Mouse (Mus musculus) myocyte (in vitro differentiated cells): ENCODE results near the gene Stat5b. TPM values are rescaled to one million over a fixed set of nuclear protein-coding genes. Genes with fewer than 3 reads are reported as not detected.

Experiments used
- H3K27me3 ChIP-seq: one replicate; pipeline ENCODE4 v1.6.1; 2011; ENCODE audit not compliant: control insufficient read depth, insufficient read depth, insufficient read length
- H3K36me3 ChIP-seq: one replicate; pipeline ENCODE4 v1.6.1; 2011; ENCODE audit not compliant: control insufficient read depth, insufficient read depth
- H3K4me2 ChIP-seq: one replicate; pipeline ENCODE4 v1.6.1; 2011; ENCODE audit warnings: low read depth, control low read depth
- H3K4me3 ChIP-seq: one replicate; pipeline ENCODE4 v1.5.1; 2011; ENCODE audit warnings: mild to moderate bottlenecking, control low read depth, moderate library complexity
- H3K79me2 ChIP-seq: one replicate; pipeline ENCODE4 v1.6.1; 2011; ENCODE audit not compliant: control insufficient read depth, insufficient read depth
- H3ac ChIP-seq: one replicate; pipeline ENCODE4 v1.6.1; 2011; ENCODE audit not compliant: control insufficient read depth, insufficient read length
- CEBPB ChIP-seq: IDR thresholded peaks from 2 replicates; pipeline ENCODE4 v1.6.1; 2011; ENCODE audit warnings: mild to moderate bottlenecking, moderate library complexity; ENCODE audit not compliant: poor library complexity, insufficient read depth, severe bottlenecking
- E2F4 ChIP-seq: IDR thresholded peaks from one replicate; pipeline ENCODE4 v1.6.1; 2011; ENCODE audit warnings: mild to moderate bottlenecking, control low read depth, moderate library complexity; ENCODE audit not compliant: insufficient read depth
- MAX ChIP-seq: IDR thresholded peaks from one replicate; pipeline ENCODE4 v1.6.1; 2011; ENCODE audit warnings: low read depth, mild to moderate bottlenecking, control low read depth
- MYOD1 ChIP-seq, 3 experiments: IDR thresholded peaks; one replicate each; pipeline ENCODE4 v1.6.1; 2011; ENCODE audit warnings: control low read depth in 2 of 3, low read depth in 2 of 3, mild to moderate bottlenecking in 2 of 3, moderate library complexity in 1 of 3; ENCODE audit not compliant: insufficient read length in 2 of 3, control insufficient read depth in 1 of 3
- MYOG ChIP-seq, 3 experiments: IDR thresholded peaks; one replicate each; pipeline ENCODE4 v1.6.1; 2011; ENCODE audit warnings: control low read depth in 2 of 3, low read depth in 2 of 3, mild to moderate bottlenecking in 2 of 3; ENCODE audit not compliant: insufficient read length in 2 of 3, control insufficient read depth in 1 of 3, insufficient read depth in 1 of 3
- POLR2A ChIP-seq: IDR thresholded peaks from one replicate; pipeline ENCODE4 v1.6.1; 2011; ENCODE audit warnings: low read depth, mild to moderate bottlenecking, control low read depth, moderate library complexity; ENCODE audit not compliant: insufficient read length
- POLR2AphosphoS2 ChIP-seq: IDR thresholded peaks from one replicate; pipeline ENCODE4 v1.6.1; 2011; ENCODE audit warnings: low read depth, control low read depth; ENCODE audit not compliant: insufficient read length
- REST ChIP-seq: IDR thresholded peaks from one replicate; pipeline ENCODE4 v1.6.1; 2011; ENCODE audit warnings: mild to moderate bottlenecking, control low read depth, moderate library complexity; ENCODE audit not compliant: insufficient read depth, insufficient read length
- SRF ChIP-seq: IDR thresholded peaks from one replicate; pipeline ENCODE4 v1.6.1; 2011; ENCODE audit warnings: low read depth; ENCODE audit not compliant: control insufficient read depth, insufficient read length
- TCF12 ChIP-seq: IDR thresholded peaks from one replicate; pipeline ENCODE4 v1.6.1; 2011; ENCODE audit warnings: mild to moderate bottlenecking, control low read depth; ENCODE audit not compliant: poor library complexity, insufficient read depth, severe bottlenecking
- TCF3 ChIP-seq: IDR thresholded peaks from one replicate; pipeline ENCODE4 v1.6.1; 2011; ENCODE audit warnings: low read depth, control low read depth; ENCODE audit not compliant: insufficient read length
- USF1 ChIP-seq: IDR thresholded peaks from one replicate; pipeline ENCODE4 v1.6.1; 2011; ENCODE audit warnings: low read depth, mild to moderate bottlenecking, control low read depth, moderate library complexity
- polyA plus RNA-seq: library from polyadenylated mRNA; unstranded; fragments of >200 nt; fragmentation: generic; extraction: Trizol; gene quantifications from one replicate; pipeline ENCODE4 v1.2.1, GENCODE M21; 2012; ENCODE audit warnings: missing spikeins

Stat5b gene
- polyA plus RNA-seq, 1 experiment: 12.0 TPM

DNA sequence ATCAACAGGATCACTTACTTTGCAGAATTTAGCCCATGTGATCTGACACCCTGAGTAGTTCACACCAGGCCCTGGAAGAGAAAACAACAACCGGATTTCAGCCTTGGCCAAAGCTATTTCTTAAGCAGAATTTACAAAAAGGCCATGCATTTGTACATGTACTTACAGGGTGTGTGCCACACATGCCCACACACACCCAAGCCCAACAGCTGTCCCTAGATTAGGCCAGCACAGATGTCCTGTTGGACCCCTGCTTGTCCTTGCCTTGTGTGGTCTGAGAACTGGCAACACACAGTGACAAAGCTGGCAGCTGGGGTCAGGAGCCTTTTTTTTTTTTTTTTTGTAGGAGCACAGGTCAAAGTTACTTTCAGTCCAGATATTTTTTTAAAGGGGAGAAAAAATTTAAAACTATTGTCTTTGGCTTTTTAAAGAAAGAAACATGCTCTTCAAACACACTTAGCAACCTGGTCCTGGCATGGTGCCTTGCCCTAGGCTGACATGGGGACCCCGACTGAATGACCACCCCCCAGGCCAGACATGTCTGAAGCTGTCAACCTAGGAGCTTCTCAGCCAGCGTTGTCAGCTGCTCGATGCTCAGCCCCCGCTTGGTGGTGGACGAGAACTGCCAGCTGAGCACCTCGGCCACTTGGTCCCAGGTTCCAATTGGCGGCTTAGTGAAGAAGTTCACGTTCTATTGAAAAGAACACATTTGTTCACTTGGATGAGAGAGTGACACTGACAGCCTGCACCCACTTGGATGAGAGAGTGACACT lies 43.8 kb upstream of the Stat5b start:
- no peaks in the 10 kb centered on the region for H3K27me3 ChIP-seq
- peaks cover 66% of the 10 kb centered on the region for H3K36me3 ChIP-seq
- H3ac ChIP-seq: no peak overlapping the region
- no peaks in the 10 kb centered on the region for H3K79me2 ChIP-seq
- peak; percentile 43 for TF ChIP-seq SRF
- no peak for TF ChIP-seq REST
- TF ChIP-seq POLR2AphosphoS2: no peak
- peak; percentile 93 to 98 (median 98) for TF ChIP-seq MYOG (IDR thresholded peaks at IDR 0.05; ENCODE audit: control insufficient read depth in 1 of 3, insufficient read depth in 1 of 3, insufficient read length in 2 of 3, low read depth in 2 of 3)
- TF ChIP-seq MYOD1 (IDR thresholded peaks at IDR 0.05; ENCODE audit: control insufficient read depth in 1 of 3, insufficient read length in 2 of 3, low read depth in 2 of 3): peak; percentile 56 to 97 (median 96)
- peak; percentile 93 for TF ChIP-seq TCF3
- TF ChIP-seq TCF12: peak; percentile 95
- H3K4me3 ChIP-seq: no peak overlapping the region
- peak overlapping the region; percentile 50 for H3K4me2 ChIP-seq

DNA sequence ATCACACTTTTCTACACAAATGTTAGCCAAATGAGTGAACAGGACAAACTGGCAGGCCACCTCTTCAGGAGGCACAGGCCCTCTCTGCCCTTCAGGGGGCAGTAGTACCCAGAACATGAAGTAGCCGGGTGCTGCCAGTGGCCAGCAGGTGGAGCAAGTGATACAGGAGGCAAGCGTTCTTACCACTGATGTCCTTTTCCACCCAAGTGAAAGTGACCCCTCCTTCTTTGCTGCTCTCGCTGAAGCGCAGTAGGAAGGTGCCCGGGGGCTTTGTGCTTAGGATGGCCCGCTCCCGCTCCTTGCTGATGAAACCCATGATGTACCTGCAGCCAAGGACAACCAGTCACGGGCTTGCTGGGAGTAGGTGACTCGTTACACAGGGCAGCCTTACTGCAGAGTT lies 43.0 kb upstream of the Stat5b start:
- TF ChIP-seq MYOG (IDR thresholded peaks at IDR 0.05; ENCODE audit: control insufficient read depth in 1 of 3, insufficient read depth in 1 of 3, insufficient read length in 2 of 3, low read depth in 2 of 3) (peak in 1 of 3 experiments; percentile 8), POLR2A (no peak), POLR2AphosphoS2 (peak; percentile 44)
- no peaks in the 10 kb centered on the region for H3K27me3 ChIP-seq
- peak overlapping the region; percentile 50 for H3K4me2 ChIP-seq
- H3ac ChIP-seq: no peak overlapping the region
- H3K36me3 ChIP-seq: peaks cover 63% of the 10 kb centered on the region
- H3K4me3 ChIP-seq: no peak overlapping the region
- no peaks in the 10 kb centered on the region for H3K79me2 ChIP-seq

DNA sequence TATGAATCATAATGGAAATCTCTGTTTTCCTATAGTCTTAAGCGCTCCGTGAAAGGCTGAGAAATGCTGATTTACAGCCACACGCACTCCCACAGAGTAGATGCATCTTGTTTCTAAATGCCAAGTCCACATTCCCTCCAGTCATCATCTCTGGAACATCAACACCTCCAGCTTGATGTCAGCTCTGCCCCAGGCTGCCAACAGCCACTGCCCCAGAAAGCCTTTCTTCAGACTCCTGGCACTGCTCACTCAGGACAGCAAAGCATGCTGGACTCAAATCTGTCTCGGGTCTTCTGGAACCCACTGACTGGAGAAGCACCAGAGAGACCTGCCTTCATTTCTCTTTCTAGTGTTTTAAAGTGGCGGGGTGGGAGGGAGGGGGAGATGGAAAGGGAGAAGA lies 41.9 kb upstream of the Stat5b start:
- Histone ChIP-seq H3K36me3 (peaks cover 54% of the 10 kb centered on the region), H3K79me2 (no peaks in the 10 kb centered on the region), H3ac (no peak overlapping the region), H3K4me3 (no peak overlapping the region), H3K27me3 (no peaks in the 10 kb centered on the region), H3K4me2 (no peak overlapping the region)
- no peak for TF ChIP-seq MAX

DNA sequence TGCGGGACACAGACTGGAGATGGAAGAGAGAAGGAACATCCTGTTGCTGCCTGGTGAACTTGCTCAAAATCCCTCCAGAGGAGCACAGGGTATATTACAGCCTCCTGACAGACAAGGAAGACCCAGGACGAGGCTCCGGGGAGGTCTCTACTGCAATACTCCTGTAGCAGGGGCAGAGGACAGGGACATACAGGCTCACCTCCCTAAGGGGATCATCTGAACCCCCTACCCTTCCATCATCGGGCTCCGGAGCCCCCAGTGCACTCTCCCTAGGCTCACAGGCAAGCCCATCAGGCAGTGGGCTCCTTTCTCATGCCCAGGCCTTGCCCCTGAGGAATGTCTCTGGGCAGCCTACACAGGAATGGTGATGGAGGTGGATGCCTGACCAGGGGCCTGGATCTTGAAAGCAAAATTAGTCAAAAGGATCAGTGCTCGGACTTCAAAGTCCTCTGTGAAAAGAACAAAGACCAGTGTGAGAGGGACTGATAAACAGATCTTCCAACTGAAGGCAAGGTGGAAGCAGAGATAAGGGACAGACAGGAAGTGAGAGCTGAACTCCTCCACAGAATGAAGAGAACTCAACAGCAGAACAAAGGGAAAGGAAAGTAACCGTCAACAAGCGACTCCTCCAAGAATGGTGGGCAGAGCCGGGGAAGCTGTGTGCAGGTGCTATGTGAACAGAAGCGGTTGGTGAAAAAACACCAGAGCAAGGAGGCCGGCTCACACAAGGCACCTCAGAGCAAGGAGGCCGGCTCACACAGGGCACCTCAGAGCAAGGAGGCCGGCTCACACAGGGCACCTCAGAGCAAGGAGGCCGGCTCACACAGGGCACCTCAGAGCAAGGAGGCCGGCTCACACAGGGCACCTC lies 41.0 kb upstream of the Stat5b start:
- H3K4me3 ChIP-seq: no peak overlapping the region
- peaks cover 50% of the 10 kb centered on the region for H3K36me3 ChIP-seq
- H3ac ChIP-seq: no peak overlapping the region
- no peak overlapping the region for H3K4me2 ChIP-seq
- TF ChIP-seq MYOG (IDR thresholded peaks at IDR 0.05; ENCODE audit: control insufficient read depth in 1 of 3, insufficient read depth in 1 of 3, insufficient read length in 2 of 3, low read depth in 2 of 3) (no peak), CEBPB (no peak), POLR2AphosphoS2 (no peak), SRF (no peak), E2F4 (no peak), MAX (no peak), REST (no peak), TCF12 (no peak), MYOD1 (IDR thresholded peaks at IDR 0.05; ENCODE audit: control insufficient read depth in 1 of 3, insufficient read length in 2 of 3, low read depth in 2 of 3) (no peak), TCF3 (no peak)
- no peaks in the 10 kb centered on the region for H3K27me3 ChIP-seq
- no peaks in the 10 kb centered on the region for H3K79me2 ChIP-seq

DNA sequence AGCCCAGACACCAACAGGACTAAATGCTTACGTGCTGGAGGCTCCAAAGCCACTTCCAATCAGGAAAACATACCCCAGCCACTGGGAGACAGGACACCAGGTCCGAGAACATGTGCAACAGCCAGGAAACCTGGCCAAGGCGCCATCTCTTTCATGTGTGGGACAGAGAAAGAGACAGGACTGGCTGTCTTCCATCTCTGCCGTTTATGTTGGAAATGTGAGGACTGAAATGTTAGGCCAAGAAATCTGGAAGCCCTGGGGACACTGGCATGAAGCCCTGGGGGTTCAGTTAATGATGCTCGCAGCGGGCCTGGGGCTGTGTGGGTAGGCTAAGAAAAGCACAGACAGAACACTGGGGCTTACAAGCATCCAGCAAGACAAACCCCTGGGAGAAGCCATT lies 40.0 kb upstream of the Stat5b start:
- H3ac ChIP-seq: no peak overlapping the region
- peaks cover 42% of the 10 kb centered on the region for H3K36me3 ChIP-seq
- H3K27me3 ChIP-seq: no peaks in the 10 kb centered on the region
- no peak overlapping the region for H3K4me2 ChIP-seq
- H3K79me2 ChIP-seq: no peaks in the 10 kb centered on the region
- no peak overlapping the region for H3K4me3 ChIP-seq
- TF ChIP-seq TCF12: no peak
- TF ChIP-seq POLR2AphosphoS2: no peak
- no peak for TF ChIP-seq POLR2A
- no peak for TF ChIP-seq CEBPB
- TF ChIP-seq REST: no peak
- TF ChIP-seq USF1: no peak
